Mouse (Mus musculus) myocyte (in vitro differentiated cells): ENCODE results near the gene Cep152.

Source experiments
- E2F4 ChIP-seq: IDR thresholded peaks from one replicate; pipeline ENCODE4 v1.6.1; 2011; ENCODE audit warnings: mild to moderate bottlenecking, control low read depth, moderate library complexity; ENCODE audit not compliant: insufficient read depth
- MAX ChIP-seq: IDR thresholded peaks from one replicate; pipeline ENCODE4 v1.6.1; 2011; ENCODE audit warnings: low read depth, mild to moderate bottlenecking, control low read depth
- MYOD1 ChIP-seq, 3 experiments: IDR thresholded peaks; one replicate each; pipeline ENCODE4 v1.6.1; 2011; ENCODE audit warnings: control low read depth in 2 of 3, low read depth in 2 of 3, mild to moderate bottlenecking in 2 of 3, moderate library complexity in 1 of 3; ENCODE audit not compliant: insufficient read length in 2 of 3, control insufficient read depth in 1 of 3
- MYOG ChIP-seq, 3 experiments: IDR thresholded peaks; one replicate each; pipeline ENCODE4 v1.6.1; 2011; ENCODE audit warnings: control low read depth in 2 of 3, low read depth in 2 of 3, mild to moderate bottlenecking in 2 of 3; ENCODE audit not compliant: insufficient read length in 2 of 3, control insufficient read depth in 1 of 3, insufficient read depth in 1 of 3
- POLR2A ChIP-seq: IDR thresholded peaks from one replicate; pipeline ENCODE4 v1.6.1; 2011; ENCODE audit warnings: low read depth, mild to moderate bottlenecking, control low read depth, moderate library complexity; ENCODE audit not compliant: insufficient read length
- POLR2AphosphoS2 ChIP-seq: IDR thresholded peaks from one replicate; pipeline ENCODE4 v1.6.1; 2011; ENCODE audit warnings: low read depth, control low read depth; ENCODE audit not compliant: insufficient read length
- REST ChIP-seq: IDR thresholded peaks from one replicate; pipeline ENCODE4 v1.6.1; 2011; ENCODE audit warnings: mild to moderate bottlenecking, control low read depth, moderate library complexity; ENCODE audit not compliant: insufficient read depth, insufficient read length
- SRF ChIP-seq: IDR thresholded peaks from one replicate; pipeline ENCODE4 v1.6.1; 2011; ENCODE audit warnings: low read depth; ENCODE audit not compliant: control insufficient read depth, insufficient read length
- TCF12 ChIP-seq: IDR thresholded peaks from one replicate; pipeline ENCODE4 v1.6.1; 2011; ENCODE audit warnings: mild to moderate bottlenecking, control low read depth; ENCODE audit not compliant: poor library complexity, insufficient read depth, severe bottlenecking

DNA sequence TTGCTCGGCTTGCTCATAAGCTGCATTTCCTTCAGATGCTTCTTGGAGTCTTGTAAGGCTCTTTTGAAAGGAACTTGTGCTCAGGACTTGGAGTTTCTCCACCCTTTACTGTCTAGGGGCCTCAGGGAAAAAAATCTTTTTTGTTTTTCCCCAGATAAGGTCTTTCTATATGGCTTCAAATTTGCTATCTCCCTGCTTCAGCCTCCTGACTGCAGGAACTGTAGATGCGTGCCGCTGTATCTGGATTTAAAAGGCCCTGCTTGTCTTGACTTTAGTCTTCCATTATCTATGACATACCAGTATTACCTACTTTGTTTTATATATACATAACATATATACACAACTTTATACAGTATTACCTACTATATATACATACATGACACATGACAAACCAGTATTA, 37.6 kb upstream of the Cep152 start:
- TF ChIP-seq MYOD1 (IDR thresholded peaks at IDR 0.05; ENCODE audit: control insufficient read depth in 1 of 3, insufficient read length in 2 of 3, low read depth in 2 of 3) (no peak), POLR2A (no peak), MAX (no peak), SRF (no peak), MYOG (IDR thresholded peaks at IDR 0.05; ENCODE audit: control insufficient read depth in 1 of 3, insufficient read depth in 1 of 3, insufficient read length in 2 of 3, low read depth in 2 of 3) (no peak), TCF12 (no peak), E2F4 (no peak), POLR2AphosphoS2 (no peak), REST (no peak)
